Mouse (Mus musculus) heart, embryonic 12.5 days (tissue): ENCODE data around the gene Zfp668. TPM values are rescaled to one million over a fixed set of nuclear protein-coding genes. Genes with fewer than 3 reads are reported as not detected.

Experiments used
- ATAC-seq: fragments of 200-750 bp; cut with Nextera tagmentation; 2 replicates; pipeline ENCODE4 v1.8.0; 2017; ENCODE audit warnings: moderate TSS enrichment, moderate library complexity; ENCODE audit not compliant: insufficient number of reproducible peaks, low FRiP score
- H3K27ac ChIP-seq: fragments of 300-500 bp; sonication (generic); 2 replicates; pipeline ENCODE4 v1.5.1; 2016; ENCODE audit warnings: mild to moderate bottlenecking, moderate library complexity; ENCODE audit not compliant: poor library complexity, severe bottlenecking
- H3K27me3 ChIP-seq: fragments of 300-500 bp; sonication (generic); replicated peaks from 2 replicates; pipeline ENCODE4 v1.6.1; 2016; ENCODE audit warnings: mild to moderate bottlenecking, moderate library complexity
- H3K36me3 ChIP-seq: fragments of 300-500 bp; sonication (generic); 2 replicates; pipeline ENCODE4 v1.6.1; 2016; ENCODE audit warnings: mild to moderate bottlenecking, moderate library complexity
- H3K4me1 ChIP-seq: fragments of 300-500 bp; sonication (generic); replicated peaks from 2 replicates; pipeline ENCODE4 v1.6.1; 2016; ENCODE audit warnings: mild to moderate bottlenecking
- H3K4me2 ChIP-seq: fragments of 300-500 bp; sonication (generic); 2 replicates; pipeline ENCODE4 v1.6.1; 2016; ENCODE audit warnings: mild to moderate bottlenecking, moderate library complexity
- H3K4me3 ChIP-seq: fragments of 300-500 bp; sonication (generic); 2 replicates; pipeline ENCODE4 v1.5.1; 2016; ENCODE audit warnings: mild to moderate bottlenecking
- H3K9ac ChIP-seq: fragments of 300-500 bp; sonication (generic); 2 replicates; pipeline ENCODE4 v1.6.1; 2016; ENCODE audit warnings: mild to moderate bottlenecking, moderate library complexity
- H3K9me3 ChIP-seq: fragments of 300-500 bp; sonication (generic); replicated peaks from 2 replicates; pipeline ENCODE4 v1.6.1; 2016; ENCODE audit warnings: mild to moderate bottlenecking, moderate library complexity
- WGBS: fragments of 180-500 bp; shearing (Covaris S2); methylation state at CpG from one replicate; pipeline ENCODE4 v1.1.7; 2016; 5-methylcytosine and 5-hydroxymethylcytosine counted together
- polyA plus RNA-seq: library from polyadenylated mRNA; unstranded; fragments of >200 nt; fragmentation: Nextera tagmentation; extraction: Ambion mirVana; gene quantifications from 2 replicates; pipeline ENCODE4 v1.2.1, GENCODE M21; 2016

The Zfp668 gene
- polyA plus RNA-seq, 1 experiment from 2014 or later = 11.4 TPM

GRCm38 (mm10) chr7:127874812-127875626 lies 1.6 kb downstream of the Zfp668 start:
- 6% methylated on average over 20 of the region's 20 CpGs for WGBS
- no peak for ATAC-seq

GRCm38 (mm10) chr7:127870136-127870821 lies 6.3 kb downstream of the Zfp668 start:
- no peak overlapping the region for H3K27ac ChIP-seq
- ATAC-seq = no peak
- no peaks in the 10 kb centered on the region for H3K27me3 ChIP-seq
- H3K4me3 ChIP-seq = no peak overlapping the region
- no peak overlapping the region for H3K9ac ChIP-seq
- H3K36me3 ChIP-seq = peaks cover 49% of the 10 kb centered on the region
- 84% methylated on average over 5 of the region's 5 CpGs for WGBS
- H3K4me1 ChIP-seq = peaks cover 17% of the 10 kb centered on the region
- no peaks in the 10 kb centered on the region for H3K9me3 ChIP-seq
- no peak overlapping the region for H3K4me2 ChIP-seq

More at GRCm38 (mm10) chr7:127874812-127875626, 1.6 kb downstream of the Zfp668 start:
- peak overlapping the region; percentile 98 for H3K27ac ChIP-seq
- H3K4me2 ChIP-seq = peak overlapping the region; percentile 74
- peak overlapping the region; percentile 97 for H3K9ac ChIP-seq
- peaks cover 34% of the 10 kb centered on the region for H3K36me3 ChIP-seq
- peak overlapping the region; percentile 94 for H3K4me3 ChIP-seq
- no peaks in the 10 kb centered on the region for H3K27me3 ChIP-seq
- no peaks in the 10 kb centered on the region for H3K9me3 ChIP-seq
- peaks cover 20% of the 10 kb centered on the region for H3K4me1 ChIP-seq

GRCm38 (mm10) chr7:127869149-127869810 lies 7.3 kb downstream of the Zfp668 start:
- no peaks in the 10 kb centered on the region for H3K27me3 ChIP-seq
- no peak overlapping the region for H3K4me2 ChIP-seq
- H3K4me3 ChIP-seq = no peak overlapping the region
- WGBS = 78% methylated on average over 3 of the region's 3 CpGs
- no peak for ATAC-seq
- peak overlapping the region; percentile 2; the same call in 1 of the 2 replicates for H3K9ac ChIP-seq
- H3K9me3 ChIP-seq = no peaks in the 10 kb centered on the region
- peaks cover 13% of the 10 kb centered on the region for H3K4me1 ChIP-seq
- peaks cover 57% of the 10 kb centered on the region for H3K36me3 ChIP-seq
- no peak overlapping the region for H3K27ac ChIP-seq

GRCm38 (mm10) chr7:127867641-127868040 lies 9.0 kb downstream of the Zfp668 start:
- H3K4me1 ChIP-seq = 0 out of 2 replicates have a peak, but pooled peaks cover 5% of the 10 kb centered on the region
- no peaks in the 10 kb centered on the region for H3K9me3 ChIP-seq
- no peak overlapping the region for H3K4me2 ChIP-seq
- no peak overlapping the region for H3K4me3 ChIP-seq
- H3K36me3 ChIP-seq = peaks cover 56% of the 10 kb centered on the region
- H3K27me3 ChIP-seq = no peaks in the 10 kb centered on the region
- H3K27ac ChIP-seq = no peak overlapping the region
- WGBS = 96% methylated on average over 18 of the region's 18 CpGs
- ATAC-seq = no peak
- no peak overlapping the region for H3K9ac ChIP-seq

GRCm38 (mm10) chr7:127866434-127866833 lies 10.2 kb downstream of the Zfp668 start:
- no peaks in the 10 kb centered on the region for H3K27me3 ChIP-seq
- H3K4me2 ChIP-seq = no peak overlapping the region
- H3K27ac ChIP-seq = no peak overlapping the region
- ATAC-seq = no peak
- H3K9ac ChIP-seq = no peak overlapping the region
- WGBS = 95% methylated on average over 12 of the region's 12 CpGs
- H3K4me1 ChIP-seq = 0 out of 2 replicates have a peak, but pooled peaks cover 5% of the 10 kb centered on the region
- no peaks in the 10 kb centered on the region for H3K9me3 ChIP-seq
- peaks cover 47% of the 10 kb centered on the region for H3K36me3 ChIP-seq
- no peak overlapping the region for H3K4me3 ChIP-seq

- no peaks in the 10 kb centered on the region for H3K4me1 ChIP-seq
- ATAC-seq = no peak
- no peak overlapping the region for H3K4me3 ChIP-seq
- 80% methylated on average over 6 of the region's 6 CpGs for WGBS
- no peak overlapping the region for H3K9ac ChIP-seq
- no peak overlapping the region for H3K4me2 ChIP-seq
- no peaks in the 10 kb centered on the region for H3K36me3 ChIP-seq
- H3K9me3 ChIP-seq = no peaks in the 10 kb centered on the region
- no peaks in the 10 kb centered on the region for H3K27me3 ChIP-seq
- no peak overlapping the region for H3K27ac ChIP-seq
These were observed 18.4 kb downstream of the Zfp668 start for GRCm38 (mm10) chr7:127858258-127858657.

GRCm38 (mm10) chr7:127850906-127851305 lies 25.7 kb downstream of the Zfp668 start:
- ATAC-seq = no peak
- 0 out of 2 replicates have a peak, but pooled peaks cover 4% of the 10 kb centered on the region for H3K4me1 ChIP-seq
- WGBS = 58% methylated on average over 5 of the region's 5 CpGs
- H3K9me3 ChIP-seq = no peaks in the 10 kb centered on the region
- no peak overlapping the region for H3K27ac ChIP-seq
- peaks cover 28% of the 10 kb centered on the region for H3K36me3 ChIP-seq
- no peak overlapping the region for H3K4me2 ChIP-seq
- no peaks in the 10 kb centered on the region for H3K27me3 ChIP-seq
- no peak overlapping the region for H3K4me3 ChIP-seq
- H3K9ac ChIP-seq = no peak overlapping the region

- H3K36me3 ChIP-seq = peaks cover 34% of the 10 kb centered on the region
- H3K27me3 ChIP-seq = no peaks in the 10 kb centered on the region
- no peak overlapping the region for H3K4me3 ChIP-seq
- 0 out of 2 replicates have a peak, but pooled peaks cover 4% of the 10 kb centered on the region for H3K4me1 ChIP-seq
- no peak overlapping the region for H3K27ac ChIP-seq
- 65% methylated on average over 6 of the region's 6 CpGs for WGBS
- ATAC-seq = no peak
- H3K9me3 ChIP-seq = no peaks in the 10 kb centered on the region
- no peak overlapping the region for H3K9ac ChIP-seq
- no peak overlapping the region for H3K4me2 ChIP-seq
These were observed 26.4 kb downstream of the Zfp668 start for GRCm38 (mm10) chr7:127849973-127850875.

GRCm38 (mm10) chr7:127842001-127842718 lies 34.5 kb downstream of the Zfp668 start:
- Histone ChIP-seq H3K9me3 (no peaks in the 10 kb centered on the region), H3K27me3 (no peaks in the 10 kb centered on the region), H3K4me1 (peaks cover 11% of the 10 kb centered on the region), H3K4me3 (peak overlapping the region; percentile 89), H3K27ac (peak overlapping the region; percentile 93), H3K9ac (peak overlapping the region; percentile 89), H3K36me3 (peaks cover 35% of the 10 kb centered on the region), H3K4me2 (peak overlapping the region; percentile 83)
- under 1% methylated on average over 40 of the region's 40 CpGs for WGBS
- peak; percentile 66 for ATAC-seq
